Comparison of ENCODE assay signal across 31 mouse cellular contexts in genomic region chr8:122663106-122663505, GRCm38 (mm10). TPM values are rescaled to one million over a fixed set of nuclear protein-coding genes. Genes with fewer than 3 reads are reported as not detected.
A peak's percentile ranks its signal among the peaks of the same experiment; 100 is the strongest.
DNase-seq lines count a peak whose midpoint lies in the region; ATAC-seq and TF ChIP-seq lines count a peak whose summit lies in the region.
"Had no signal": no experiment of that assay in that cellular context is flagged by ENCODE, and none has a peak within 500 bp of the region (broad histone marks: within the 10 kb centered on the region; RNA-seq: fewer than 3 reads in every experiment).

No protein-coding gene starts in this region.

- H3K36me3 ChIP-seq in heart, embryonic 10.5 days: no peaks in the 10 kb centered on the region
- no peaks in the 10 kb centered on the region for H3K36me3 ChIP-seq in heart, embryonic 12.5 days
- peaks cover 17% of the 10 kb centered on the region for H3K36me3 ChIP-seq in liver, embryonic 13.5 days
- peaks cover 53% of the 10 kb centered on the region for H3K36me3 ChIP-seq in liver, embryonic 12.5 days
- no peaks in the 10 kb centered on the region for H3K36me3 ChIP-seq in embryonic facial prominence, embryonic 10.5 days (replicated peaks)
- H3K36me3 ChIP-seq in midbrain, embryonic 10.5 days: no peaks in the 10 kb centered on the region
- H3K36me3 ChIP-seq: embryonic facial prominence, embryonic 12.5 days; forebrain, embryonic 10.5 days; limb, embryonic 13.5 days; midbrain, embryonic 12.5 days; neural tube, embryonic 13.5 days had no signal

- no peak overlapping the region for H3K4me3 ChIP-seq in cerebellum, adult 2 months (replicated peaks; ENCODE audit: insufficient read depth, low read depth, low read length)
- no peak overlapping the region for H3K4me3 ChIP-seq in heart, embryonic 10.5 days
- no peak overlapping the region for H3K4me3 ChIP-seq in heart, embryonic 12.5 days
- no peak overlapping the region for H3K4me3 ChIP-seq in liver, embryonic 13.5 days (replicated peaks)
- H3K4me3 ChIP-seq in liver, embryonic 12.5 days: no peak overlapping the region
- H3K4me3 ChIP-seq in embryonic facial prominence, embryonic 10.5 days: no peak overlapping the region
- H3K4me3 ChIP-seq in midbrain, embryonic 10.5 days: no peak overlapping the region
- H3K4me3 ChIP-seq: embryonic facial prominence, embryonic 12.5 days; forebrain, embryonic 10.5 days; layer of hippocampus, adult 2 months; left cerebral cortex, adult 2 months; limb, embryonic 13.5 days; midbrain, embryonic 12.5 days; neural tube, embryonic 13.5 days had no signal

- TF ChIP-seq CTCF in cerebellum, adult 2 months (IDR thresholded peaks at IDR 0.05; ENCODE audit: borderline replicate concordance, insufficient read depth, low read depth, low read length): no peak

- no peaks in the 10 kb centered on the region for H3K27me3 ChIP-seq in cerebellum, adult 2 months (ENCODE audit: control insufficient read depth, insufficient read depth, low read length)
- H3K27me3 ChIP-seq in heart, embryonic 10.5 days (ENCODE audit: insufficient read depth, poor library complexity, severe bottlenecking): 0 out of 2 replicates have a peak, but pooled peaks cover 8% of the 10 kb centered on the region
- H3K27me3 ChIP-seq in heart, embryonic 12.5 days (replicated peaks): 0 out of 2 replicates have a peak, but pooled peaks cover 5% of the 10 kb centered on the region
- H3K27me3 ChIP-seq in liver, embryonic 13.5 days: peaks cover 9% of the 10 kb centered on the region
- H3K27me3 ChIP-seq in liver, embryonic 12.5 days (replicated peaks): peaks cover 6% of the 10 kb centered on the region; the same call in 1 of the 2 replicates
- peaks cover 43% of the 10 kb centered on the region for H3K27me3 ChIP-seq in embryonic facial prominence, embryonic 10.5 days (replicated peaks; ENCODE audit: low read depth, poor library complexity, severe bottlenecking)
- H3K27me3 ChIP-seq in midbrain, embryonic 10.5 days (ENCODE audit: low read depth, poor library complexity, severe bottlenecking): peaks cover 36% of the 10 kb centered on the region
- H3K27me3 ChIP-seq: CH12.LX; limb, embryonic 13.5 days; neural tube, embryonic 13.5 days had no signal

- DNase-seq in cerebellum, adult 2 months: no peak
- DNase-seq in cerebellum, adult 18-20 months: no peak
- DNase-seq in heart, embryonic 10.5 days (ENCODE audit: low spot score): no peak
- no peak for DNase-seq in liver, embryonic 13.5 days
- DNase-seq in embryonic facial prominence, embryonic 10.5 days (ENCODE audit: low spot score): no peak
- no peak for DNase-seq in midbrain, embryonic 10.5 days (ENCODE audit: low spot score)
- DNase-seq: adrenal gland, adult 2 months; adrenal gland, postnatal 36 days; heart, postnatal 4 days; lung, adult 18-20 months; lung, postnatal 10 days had no signal

- no peak for TF ChIP-seq POLR2A in cerebellum, adult 2 months (IDR thresholded peaks at IDR 0.05; ENCODE audit: borderline replicate concordance, insufficient read depth, low read length)

- H3K9ac ChIP-seq in heart, embryonic 12.5 days: no peak overlapping the region
- no peak overlapping the region for H3K9ac ChIP-seq in liver, embryonic 13.5 days
- H3K9ac ChIP-seq in liver, embryonic 12.5 days: no peak overlapping the region
- H3K9ac ChIP-seq: embryonic facial prominence, embryonic 12.5 days; hindbrain, embryonic 14.5 days; limb, embryonic 13.5 days; midbrain, embryonic 12.5 days; neural tube, embryonic 13.5 days had no signal

- H3K4me2 ChIP-seq in heart, embryonic 12.5 days: no peak overlapping the region
- H3K4me2 ChIP-seq in liver, embryonic 13.5 days: no peak overlapping the region
- H3K4me2 ChIP-seq in liver, embryonic 12.5 days: no peak overlapping the region
- H3K4me2 ChIP-seq: embryonic facial prominence, embryonic 12.5 days; heart, embryonic 11.5 days; hindbrain, embryonic 14.5 days; limb, embryonic 13.5 days; liver, embryonic 11.5 days; midbrain, embryonic 12.5 days; neural tube, embryonic 13.5 days had no signal

- H3K4me1 ChIP-seq in cerebellum, adult 2 months (ENCODE audit: control insufficient read depth, insufficient read depth, low read length): peaks cover 84% of the 10 kb centered on the region
- peaks cover 82% of the 10 kb centered on the region for H3K4me1 ChIP-seq in heart, embryonic 10.5 days
- H3K4me1 ChIP-seq in heart, embryonic 12.5 days (replicated peaks): peaks cover 80% of the 10 kb centered on the region
- H3K4me1 ChIP-seq in liver, embryonic 13.5 days (replicated peaks): peaks cover 54% of the 10 kb centered on the region
- peaks cover 55% of the 10 kb centered on the region for H3K4me1 ChIP-seq in liver, embryonic 12.5 days
- H3K4me1 ChIP-seq in embryonic facial prominence, embryonic 10.5 days: peaks cover 86% of the 10 kb centered on the region
- peaks cover 36% of the 10 kb centered on the region for H3K4me1 ChIP-seq in midbrain, embryonic 10.5 days

- WGBS in cerebellum, adult 2 months: 8% methylated on average over 3 of the region's 3 CpGs
- WGBS in heart, embryonic 10.5 days: 77% methylated on average over 3 of the region's 3 CpGs
- 75% methylated on average over 3 of the region's 3 CpGs for WGBS in heart, embryonic 12.5 days
- WGBS in liver, embryonic 13.5 days (ENCODE audit: insufficient replicate concordance): 75% methylated on average over 3 of the region's 3 CpGs
- 69% methylated on average over 3 of the region's 3 CpGs for WGBS in liver, embryonic 12.5 days (ENCODE audit: insufficient replicate concordance)
- 84% methylated on average over 3 of the region's 3 CpGs for WGBS in embryonic facial prominence, embryonic 10.5 days
- WGBS in midbrain, embryonic 10.5 days: 79% methylated on average over 3 of the region's 3 CpGs

- no peaks in the 10 kb centered on the region for H3K9me3 ChIP-seq in heart, embryonic 10.5 days
- no peaks in the 10 kb centered on the region for H3K9me3 ChIP-seq in heart, embryonic 12.5 days (replicated peaks)
- no peaks in the 10 kb centered on the region for H3K9me3 ChIP-seq in liver, embryonic 13.5 days (replicated peaks)
- H3K9me3 ChIP-seq in liver, embryonic 12.5 days (replicated peaks): no peaks in the 10 kb centered on the region
- no peaks in the 10 kb centered on the region for H3K9me3 ChIP-seq in embryonic facial prominence, embryonic 10.5 days
- H3K9me3 ChIP-seq in midbrain, embryonic 10.5 days (replicated peaks): no peaks in the 10 kb centered on the region
- H3K9me3 ChIP-seq: embryonic facial prominence, embryonic 12.5 days; forebrain, embryonic 10.5 days; limb, embryonic 13.5 days; midbrain, embryonic 12.5 days; neural tube, embryonic 13.5 days had no signal

- no peak for ATAC-seq in heart, embryonic 12.5 days (ENCODE audit: insufficient number of reproducible peaks, low FRiP score)
- no peak for ATAC-seq in liver, embryonic 13.5 days (ENCODE audit: low read depth)
- no peak for ATAC-seq in liver, embryonic 12.5 days
- ATAC-seq: activated CD4-positive, CD25-positive, alpha-beta regulatory T cell, adult 4 months; forebrain, embryonic 16.5 days; intestine, postnatal 0 days had no signal

- H3K27ac ChIP-seq in cerebellum, adult 2 months (ENCODE audit: insufficient read depth, low read length): 0 out of 2 replicates have a peak overlapping the region, but pooled peaks have one; percentile 8
- H3K27ac ChIP-seq in heart, embryonic 10.5 days: 0 out of 2 replicates have a peak overlapping the region, but pooled peaks have one; percentile 49
- H3K27ac ChIP-seq in heart, embryonic 12.5 days (ENCODE audit: poor library complexity, severe bottlenecking): no peak overlapping the region
- 0 out of 2 replicates have a peak overlapping the region, but pooled peaks have one; percentile 20 for H3K27ac ChIP-seq in liver, embryonic 13.5 days
- H3K27ac ChIP-seq in liver, embryonic 12.5 days: no peak overlapping the region
- H3K27ac ChIP-seq in embryonic facial prominence, embryonic 10.5 days (replicated peaks): 0 out of 2 replicates have a peak overlapping the region, but pooled peaks have one; percentile 20
- no peak overlapping the region for H3K27ac ChIP-seq in midbrain, embryonic 10.5 days (replicated peaks)
- H3K27ac ChIP-seq: embryonic facial prominence, embryonic 12.5 days; forebrain, embryonic 10.5 days; hindbrain, embryonic 14.5 days; layer of hippocampus, adult 2 months; left cerebral cortex, adult 2 months; limb, embryonic 13.5 days; midbrain, embryonic 12.5 days; neural tube, embryonic 13.5 days had no signal

RNA-seq across cellular contexts. Expression of gene Cbfa2t3, which starts 35.8 kb away (rescaled TPM):
- polyA plus RNA-seq in cerebellum, adult 2 months (2012; rRNA removed): 17.7 and 21.6 TPM in 2 replicates
- polyA plus RNA-seq in heart, embryonic 10.5 days (2016; fragmentation: Nextera tagmentation; extraction: Ambion mirVana): 3.8 and 5.5 TPM in 2 replicates
- 6.2 TPM in 2 replicates for polyA plus RNA-seq in heart, embryonic 12.5 days (2016; fragmentation: Nextera tagmentation; extraction: Ambion mirVana)
- 4.5 and 5.7 TPM in 2 replicates for polyA plus RNA-seq in liver, embryonic 13.5 days (2015; fragmentation: Nextera tagmentation; extraction: Ambion mirVana)
- polyA plus RNA-seq in liver, embryonic 12.5 days (2016; fragmentation: Nextera tagmentation; extraction: Ambion mirVana): 7.7 and 8.0 TPM in 2 replicates
- 1.7 and 2.3 TPM in 2 replicates for polyA plus RNA-seq in embryonic facial prominence, embryonic 10.5 days (2016; fragmentation: Nextera tagmentation; extraction: Ambion mirVana)
- polyA plus RNA-seq in midbrain, embryonic 10.5 days (2016; fragmentation: Nextera tagmentation; extraction: Ambion mirVana): 1.9 and 3.4 TPM in 2 replicates

RNA-seq across cellular contexts. Expression of gene Pabpn1l, which starts 40.6 kb away (rescaled TPM):
- not detected in 2 replicates for polyA plus RNA-seq in cerebellum, adult 2 months (2012; rRNA removed)
- 0.19 TPM in 1 of 2 replicates, not detected in the other for polyA plus RNA-seq in heart, embryonic 10.5 days (2016; fragmentation: Nextera tagmentation; extraction: Ambion mirVana)
- not detected in 2 replicates for polyA plus RNA-seq in heart, embryonic 12.5 days (2016; fragmentation: Nextera tagmentation; extraction: Ambion mirVana)
- polyA plus RNA-seq in liver, embryonic 13.5 days (2015; fragmentation: Nextera tagmentation; extraction: Ambion mirVana): not detected in 2 replicates
- polyA plus RNA-seq in liver, embryonic 12.5 days (2016; fragmentation: Nextera tagmentation; extraction: Ambion mirVana): not detected in 2 replicates
- polyA plus RNA-seq in embryonic facial prominence, embryonic 10.5 days (2016; fragmentation: Nextera tagmentation; extraction: Ambion mirVana): 0.30 TPM in 1 of 2 replicates, not detected in the other
- polyA plus RNA-seq in midbrain, embryonic 10.5 days (2016; fragmentation: Nextera tagmentation; extraction: Ambion mirVana): not detected in 2 replicates
- polyA plus RNA-seq: activated CD4-positive, CD25-positive, alpha-beta regulatory T cell, adult 4 months; adrenal gland, adult 2 months; C2C12; embryonic facial prominence, embryonic 12.5 days; forebrain, embryonic 10.5 days; forebrain, embryonic 16.5 days; gonadal fat pad, adult 2 months; heart, embryonic 11.5 days; heart, postnatal 0 days; hindbrain, embryonic 14.5 days; intestine, postnatal 0 days; limb, embryonic 13.5 days; liver, embryonic 11.5 days; midbrain, embryonic 12.5 days; midbrain, postnatal 0 days; neural tube, embryonic 13.5 days had no signal

RNA-seq across cellular contexts. Expression of gene Trappc2l, which starts 51.7 kb away (rescaled TPM):
- polyA plus RNA-seq in cerebellum, adult 2 months (2012; rRNA removed): 199 and 206 TPM in 2 replicates
- 52.9 and 67.4 TPM in 2 replicates for polyA plus RNA-seq in heart, embryonic 10.5 days (2016; fragmentation: Nextera tagmentation; extraction: Ambion mirVana)
- polyA plus RNA-seq in heart, embryonic 12.5 days (2016; fragmentation: Nextera tagmentation; extraction: Ambion mirVana): 45.1 and 45.8 TPM in 2 replicates
- 23.2 and 26.7 TPM in 2 replicates for polyA plus RNA-seq in liver, embryonic 13.5 days (2015; fragmentation: Nextera tagmentation; extraction: Ambion mirVana)
- polyA plus RNA-seq in liver, embryonic 12.5 days (2016; fragmentation: Nextera tagmentation; extraction: Ambion mirVana): 27.2 and 30.0 TPM in 2 replicates
- 49.6 and 54.9 TPM in 2 replicates for polyA plus RNA-seq in embryonic facial prominence, embryonic 10.5 days (2016; fragmentation: Nextera tagmentation; extraction: Ambion mirVana)
- 51.0 and 61.2 TPM in 2 replicates for polyA plus RNA-seq in midbrain, embryonic 10.5 days (2016; fragmentation: Nextera tagmentation; extraction: Ambion mirVana)

RNA-seq across cellular contexts. Expression of gene Galns, which starts 51.8 kb away (rescaled TPM):
- 8.5 and 8.7 TPM in 2 replicates for polyA plus RNA-seq in cerebellum, adult 2 months (2012; rRNA removed)
- polyA plus RNA-seq in heart, embryonic 10.5 days (2016; fragmentation: Nextera tagmentation; extraction: Ambion mirVana): 8.1 and 11.9 TPM in 2 replicates
- 12.7 and 13.5 TPM in 2 replicates for polyA plus RNA-seq in heart, embryonic 12.5 days (2016; fragmentation: Nextera tagmentation; extraction: Ambion mirVana)
- polyA plus RNA-seq in liver, embryonic 13.5 days (2015; fragmentation: Nextera tagmentation; extraction: Ambion mirVana): 4.0 and 4.4 TPM in 2 replicates
- 4.6 TPM in 2 replicates for polyA plus RNA-seq in liver, embryonic 12.5 days (2016; fragmentation: Nextera tagmentation; extraction: Ambion mirVana)
- 4.6 and 5.2 TPM in 2 replicates for polyA plus RNA-seq in embryonic facial prominence, embryonic 10.5 days (2016; fragmentation: Nextera tagmentation; extraction: Ambion mirVana)
- polyA plus RNA-seq in midbrain, embryonic 10.5 days (2016; fragmentation: Nextera tagmentation; extraction: Ambion mirVana): 6.6 and 7.7 TPM in 2 replicates

Comparison
In these comparisons a context has a peak if more than half of its experiments do, and no peak if none do; other contexts are left out.
1. H3K27ac ChIP-seq: peak in cerebellum, adult 2 months (single experiment), heart, embryonic 10.5 days (single experiment), liver, embryonic 13.5 days (single experiment) and embryonic facial prominence, embryonic 10.5 days (single experiment); none in heart, embryonic 12.5 days (single experiment), liver, embryonic 12.5 days (single experiment) and midbrain, embryonic 10.5 days (single experiment).